Mouse (Mus musculus) forebrain, postnatal 0 days (tissue): ENCODE measurements at regions not wholly inside any gene's neighbourhood (a gene's known extent, or its start where the extent isn't known, plus 50 kb on each side); places are given as distances from the start of the nearest gene placed in this dataset.

Experiments used
- ATAC-seq: fragments of 200-750 bp; cut with Nextera tagmentation; 2 replicates; pipeline ENCODE4 v1.8.0; 2017; ENCODE audit warnings: mild to moderate bottlenecking, moderate library complexity
- DNase-seq: peaks from one replicate; pipeline ENCODE4 v3.0.0-alpha.2; 2015
- H3K27ac ChIP-seq: fragments of 300-500 bp; sonication (generic); 2 replicates; pipeline ENCODE4 v1.5.1; 2014; ENCODE audit warnings: low read depth, mild to moderate bottlenecking, antibody characterized with exemption, low read length, moderate library complexity, mixed read lengths
- H3K27me3 ChIP-seq: fragments of 300-500 bp; sonication (generic); 2 replicates; pipeline ENCODE4 v1.6.1; 2014; ENCODE audit warnings: mild to moderate bottlenecking, low read length, mixed read lengths; ENCODE audit not compliant: insufficient read depth
- H3K36me3 ChIP-seq: fragments of 300-500 bp; sonication (generic); 2 replicates; pipeline ENCODE4 v1.6.1; 2014; ENCODE audit warnings: mild to moderate bottlenecking, moderate library complexity; ENCODE audit not compliant: insufficient read depth
- H3K4me1 ChIP-seq: fragments of 300-500 bp; sonication (generic); 2 replicates; pipeline ENCODE4 v1.6.1; 2014; ENCODE audit warnings: antibody characterized with exemption; ENCODE audit not compliant: insufficient read depth
- H3K4me2 ChIP-seq: fragments of 300-500 bp; sonication (generic); 2 replicates; pipeline ENCODE4 v1.6.1; 2014; ENCODE audit warnings: low read depth, mild to moderate bottlenecking, moderate library complexity
- H3K4me3 ChIP-seq: fragments of 300-500 bp; sonication (generic); 2 replicates; pipeline ENCODE4 v1.5.1; 2014; ENCODE audit warnings: low read depth, low read length, mixed read lengths
- H3K9ac ChIP-seq: fragments of 300-500 bp; sonication (generic); 2 replicates; pipeline ENCODE4 v1.6.1; 2014; ENCODE audit warnings: mild to moderate bottlenecking
- H3K9me3 ChIP-seq: fragments of 300-500 bp; sonication (generic); 2 replicates; pipeline ENCODE4 v1.6.1; 2016; ENCODE audit warnings: low read length
- CTCF ChIP-seq: sonication (generic); IDR thresholded peaks from 2 replicates; pipeline ENCODE4 v1.5.1; 2016; ENCODE audit warnings: antibody characterized with exemption, control low read depth, low read depth
- WGBS: fragments of 180-500 bp; shearing (Covaris S2); extraction: QIAGEN DNeasy Blood & Tissue Kit; methylation state at CpG from one replicate; pipeline ENCODE4 v1.1.7; 2014; 5-methylcytosine and 5-hydroxymethylcytosine counted together

DNA sequence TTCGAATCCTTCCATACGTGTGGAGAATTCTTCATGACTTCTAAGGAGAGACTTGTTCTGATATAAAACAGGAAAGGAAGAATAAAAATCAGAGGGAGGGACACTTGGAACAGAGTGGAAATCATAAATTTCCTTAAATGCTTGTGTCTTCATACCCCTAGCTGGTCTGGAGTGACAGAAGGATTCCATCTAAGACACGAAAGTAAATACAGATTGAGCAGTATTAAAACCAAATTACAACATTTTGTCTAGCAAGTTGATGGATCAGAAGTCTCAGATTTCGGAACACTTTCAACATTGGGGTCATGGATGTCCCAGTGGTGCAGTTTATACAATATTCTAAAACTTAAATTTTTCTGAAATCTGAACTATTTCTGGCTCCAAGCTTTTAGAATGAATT, 453.6 kb upstream of the Smarca2 start:
- TF ChIP-seq CTCF = no peak
- H3K27ac ChIP-seq = no peak overlapping the region
- no peaks in the 10 kb centered on the region for H3K9me3 ChIP-seq
- H3K27me3 ChIP-seq = no peaks in the 10 kb centered on the region
- DNase-seq (no peak), ATAC-seq (no peak)
- H3K4me1 ChIP-seq = no peaks in the 10 kb centered on the region
- H3K4me3 ChIP-seq = no peak overlapping the region
- no peaks in the 10 kb centered on the region for H3K36me3 ChIP-seq
- H3K4me2 ChIP-seq = no peak overlapping the region
- no peak overlapping the region for H3K9ac ChIP-seq
- 88% methylated on average over 4 of the region's 4 CpGs for WGBS

DNA sequence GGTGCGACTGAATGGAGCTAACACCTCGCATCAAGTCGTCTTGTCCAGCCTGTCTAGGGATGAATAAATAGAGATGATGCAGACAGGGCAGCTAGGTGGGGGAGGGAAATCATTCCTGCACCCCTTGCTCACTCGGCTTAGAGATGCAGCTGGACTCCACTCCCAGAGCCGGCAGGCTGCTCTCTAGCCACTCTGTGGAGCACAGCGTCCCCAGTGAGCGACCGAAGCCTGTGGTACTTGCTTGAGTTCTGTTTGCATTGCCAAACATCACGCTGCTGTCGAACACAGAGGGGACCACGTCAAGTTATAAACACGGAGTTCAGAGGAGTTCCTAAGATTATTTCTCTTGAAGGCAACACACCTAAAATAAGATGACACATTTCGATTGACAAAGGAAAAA, 439.9 kb upstream of the Smarca2 start:
- Histone ChIP-seq H3K27me3 (no peaks in the 10 kb centered on the region), H3K9me3 (no peaks in the 10 kb centered on the region), H3K27ac (no peak overlapping the region), H3K4me1 (no peaks in the 10 kb centered on the region), H3K4me2 (0 out of 2 replicates have a peak overlapping the region, but pooled peaks have one; percentile 8), H3K9ac (no peak overlapping the region), H3K36me3 (no peaks in the 10 kb centered on the region), H3K4me3 (no peak overlapping the region)
- no peak for ATAC-seq
- peak; percentile 16; the same call in 1 of the 2 replicates for TF ChIP-seq CTCF
- 33% methylated on average over 13 of the region's 13 CpGs for WGBS
- DNase-seq = no peak

DNA sequence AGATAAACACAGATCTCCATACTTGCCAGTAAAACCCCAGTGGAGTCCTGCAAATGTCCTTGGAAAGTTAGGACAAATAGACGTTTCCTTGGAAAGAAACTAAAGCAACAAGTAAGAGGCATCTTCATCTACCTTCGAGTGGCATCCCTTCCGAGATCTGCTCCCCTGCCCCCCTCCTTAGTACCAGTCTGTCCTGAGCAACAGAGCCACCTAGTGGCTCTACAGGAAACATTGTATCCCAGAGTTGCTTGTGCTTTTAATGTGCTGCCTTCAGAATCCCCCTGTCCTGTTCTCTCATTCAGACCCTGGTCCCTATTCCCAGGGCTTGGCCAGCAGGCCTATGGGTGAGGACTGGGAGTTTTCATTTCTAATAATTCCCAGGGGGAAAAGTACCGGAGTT, 423.1 kb upstream of the Smarca2 start:
- peak; percentile 45; the same call in 1 of the 2 replicates for ATAC-seq
- peak; percentile 58 for DNase-seq

DNA sequence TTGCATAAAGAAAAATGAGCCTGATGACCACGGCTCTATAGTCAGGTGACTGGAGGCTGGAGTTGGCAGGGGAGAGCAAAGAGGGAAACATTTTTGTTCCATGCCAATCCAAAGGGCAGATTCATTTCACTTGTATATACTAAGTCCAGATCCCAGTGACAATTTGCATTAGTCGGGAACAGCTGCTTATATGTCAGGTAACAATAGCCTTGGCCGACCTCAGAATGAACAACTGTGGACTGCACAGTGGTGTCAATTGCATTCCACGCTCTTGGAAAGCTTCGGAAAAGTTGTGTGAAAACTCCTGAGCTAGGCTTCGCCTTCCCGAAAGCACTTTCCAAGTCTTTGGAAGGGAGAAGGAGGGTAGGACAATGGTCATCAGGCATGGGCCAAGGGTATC, 419.8 kb upstream of the Smarca2 start:
- ATAC-seq = no peak
- 84% methylated on average over 7 of the region's 7 CpGs for WGBS

More for the DNA sequence above, 423.1 kb upstream of the Smarca2 start:
- no peaks in the 10 kb centered on the region for H3K4me1 ChIP-seq
- no peak overlapping the region for H3K4me3 ChIP-seq
- WGBS = 22% methylated on average over 4 of the region's 4 CpGs
- H3K4me2 ChIP-seq = no peak overlapping the region
- peak; percentile 75 for TF ChIP-seq CTCF
- H3K9me3 ChIP-seq = no peaks in the 10 kb centered on the region
- H3K9ac ChIP-seq = no peak overlapping the region
- no peak overlapping the region for H3K27ac ChIP-seq
- H3K36me3 ChIP-seq = no peaks in the 10 kb centered on the region
- H3K27me3 ChIP-seq = no peaks in the 10 kb centered on the region

DNA sequence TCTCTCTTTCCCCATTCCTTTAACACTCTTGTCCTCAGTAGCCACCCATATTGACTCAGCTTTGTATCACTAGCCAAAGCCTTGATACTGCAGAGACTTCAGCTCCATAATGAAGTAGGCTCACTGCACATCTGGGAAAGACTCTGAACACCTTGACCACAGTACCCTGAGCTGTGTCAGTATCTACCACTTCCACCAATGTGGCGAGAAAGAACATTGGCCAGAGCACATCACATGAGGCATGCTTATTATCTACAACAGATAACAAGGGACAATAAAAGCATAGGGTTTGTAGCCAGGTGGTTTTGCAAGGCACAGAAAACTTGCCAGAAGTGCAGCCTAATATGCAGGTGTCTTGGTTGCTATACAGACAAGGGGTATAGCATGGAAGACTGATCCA, 414.0 kb upstream of the Smarca2 start:
- 89% methylated on average over 1 of the region's 1 CpGs for WGBS
- Histone ChIP-seq H3K27me3 (no peaks in the 10 kb centered on the region), H3K27ac (no peak overlapping the region), H3K9me3 (no peaks in the 10 kb centered on the region), H3K9ac (no peak overlapping the region), H3K4me1 (no peaks in the 10 kb centered on the region), H3K36me3 (no peaks in the 10 kb centered on the region), H3K4me2 (no peak overlapping the region), H3K4me3 (no peak overlapping the region)
- DNase-seq = no peak
- no peak for TF ChIP-seq CTCF
- no peak for ATAC-seq

More for the DNA sequence above, 419.8 kb upstream of the Smarca2 start:
- H3K27ac ChIP-seq = no peak overlapping the region
- no peak for DNase-seq
- H3K9ac ChIP-seq = no peak overlapping the region
- H3K36me3 ChIP-seq = no peaks in the 10 kb centered on the region
- TF ChIP-seq CTCF = no peak
- H3K4me3 ChIP-seq = no peak overlapping the region
- no peak overlapping the region for H3K4me2 ChIP-seq
- H3K27me3 ChIP-seq = no peaks in the 10 kb centered on the region
- no peaks in the 10 kb centered on the region for H3K9me3 ChIP-seq
- H3K4me1 ChIP-seq = no peaks in the 10 kb centered on the region

DNA sequence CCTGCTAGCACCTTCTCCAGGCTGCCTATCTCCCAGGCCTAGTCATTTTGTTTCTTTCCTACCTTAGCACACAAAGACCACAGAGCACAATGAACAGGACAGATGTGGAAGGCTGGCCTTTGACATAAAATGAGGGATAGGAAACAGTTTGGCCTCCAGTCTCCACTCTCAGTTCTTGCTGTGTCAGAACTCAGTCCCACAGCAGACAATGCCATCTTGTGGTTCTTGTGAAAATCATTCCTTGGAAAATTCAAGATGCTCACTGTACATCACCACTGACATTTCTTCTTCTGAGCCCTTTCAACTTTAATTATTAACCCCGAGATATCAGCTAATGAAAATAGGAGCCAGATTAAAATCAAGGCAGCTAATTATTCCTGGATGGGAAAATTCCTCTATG, 411.2 kb upstream of the Smarca2 start:
- H3K4me2 ChIP-seq = no peak overlapping the region
- H3K4me3 ChIP-seq = no peak overlapping the region
- 72% methylated on average over 1 of the region's 1 CpGs for WGBS
- peak; percentile 59 for DNase-seq
- H3K9ac ChIP-seq = no peak overlapping the region
- no peak overlapping the region for H3K27ac ChIP-seq
- H3K27me3 ChIP-seq = no peaks in the 10 kb centered on the region
- H3K4me1 ChIP-seq = no peaks in the 10 kb centered on the region
- no peaks in the 10 kb centered on the region for H3K9me3 ChIP-seq
- peak; percentile 73 for TF ChIP-seq CTCF
- peak; percentile 23; the same call in 1 of the 2 replicates for ATAC-seq
- no peaks in the 10 kb centered on the region for H3K36me3 ChIP-seq

DNA sequence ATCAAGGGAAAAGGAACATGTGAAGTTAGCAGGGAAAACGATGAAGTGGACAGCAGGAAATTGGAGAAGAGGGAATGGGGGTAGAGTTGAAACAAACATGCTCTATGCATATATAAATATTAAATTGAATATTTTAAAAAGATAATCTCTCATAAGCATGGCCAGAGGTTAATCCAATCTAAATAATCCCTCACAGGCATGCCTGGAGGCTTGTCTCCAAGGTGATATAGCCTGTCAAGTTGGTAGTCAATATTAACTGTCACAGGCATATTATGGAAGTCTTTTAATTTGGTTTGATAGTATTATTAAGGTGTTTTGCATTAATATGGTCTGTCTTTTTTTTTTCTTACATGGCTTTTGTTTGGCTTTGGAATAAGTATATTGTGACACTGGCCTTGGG, 396.1 kb upstream of the Smarca2 start:
- ATAC-seq (no peak), DNase-seq (no peak)
- no peaks in the 10 kb centered on the region for H3K36me3 ChIP-seq
- no peak overlapping the region for H3K4me3 ChIP-seq
- H3K27ac ChIP-seq = no peak overlapping the region
- H3K4me2 ChIP-seq = no peak overlapping the region
- TF ChIP-seq CTCF = no peak
- 33% methylated on average over 1 of the region's 1 CpGs for WGBS
- H3K9me3 ChIP-seq = no peaks in the 10 kb centered on the region
- H3K27me3 ChIP-seq = no peaks in the 10 kb centered on the region
- no peak overlapping the region for H3K9ac ChIP-seq
- H3K4me1 ChIP-seq = no peaks in the 10 kb centered on the region

DNA sequence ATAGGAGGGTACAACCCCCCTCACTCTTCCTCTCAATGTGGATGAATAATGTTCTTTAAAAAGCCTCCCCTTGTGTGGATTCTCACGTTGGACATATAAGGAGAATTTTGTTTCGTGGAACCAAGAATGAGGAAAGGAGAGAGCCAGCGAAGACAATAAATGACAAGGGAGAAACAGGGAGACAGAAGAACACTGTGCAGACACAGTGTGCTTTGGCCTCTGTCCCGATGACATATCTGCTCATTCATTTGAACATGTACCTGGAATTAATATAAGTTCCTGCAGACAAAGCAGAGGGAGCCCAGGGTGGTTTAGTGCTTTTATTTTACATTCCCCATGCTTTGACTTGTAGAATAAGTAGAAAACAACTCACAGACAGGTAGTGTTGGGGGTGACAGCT, 370.3 kb upstream of the Smarca2 start:
- H3K4me2 ChIP-seq = no peak overlapping the region
- H3K27ac ChIP-seq = no peak overlapping the region
- no peaks in the 10 kb centered on the region for H3K36me3 ChIP-seq
- ATAC-seq (no peak), DNase-seq (no peak)
- 48% methylated on average over 4 of the region's 4 CpGs for WGBS
- H3K4me1 ChIP-seq = no peaks in the 10 kb centered on the region
- no peaks in the 10 kb centered on the region for H3K27me3 ChIP-seq
- H3K9ac ChIP-seq = no peak overlapping the region
- no peak for TF ChIP-seq CTCF
- H3K9me3 ChIP-seq = no peaks in the 10 kb centered on the region
- H3K4me3 ChIP-seq = no peak overlapping the region
